Mouse (Mus musculus) neural tube, embryonic 12.5 days (tissue): ENCODE measurements around the gene Gm5941. TPM values are rescaled to one million over a fixed set of nuclear protein-coding genes. Genes with fewer than 3 reads are reported as not detected.
"Not testable (repeated sequence)": the region's sequence is repeated elsewhere in the genome, so short reads cannot be mapped to it uniquely, and the experiment has no call there.

ENCODE experiments used
- ATAC-seq: fragments of 200-750 bp; cut with Nextera tagmentation; 2 replicates; pipeline ENCODE4 v1.8.0; 2017; ENCODE audit warnings: low read depth, mild to moderate bottlenecking, moderate TSS enrichment, moderate library complexity; ENCODE audit not compliant: low FRiP score
- H3K27ac ChIP-seq: fragments of 300-500 bp; sonication (generic); 2 replicates; pipeline ENCODE4 v1.5.1; 2016
- H3K27me3 ChIP-seq: fragments of 300-500 bp; sonication (generic); replicated peaks from 2 replicates; pipeline ENCODE4 v1.6.1; 2016; ENCODE audit warnings: mild to moderate bottlenecking
- H3K36me3 ChIP-seq: fragments of 300-500 bp; sonication (generic); 2 replicates; pipeline ENCODE4 v1.6.1; 2016; ENCODE audit warnings: mild to moderate bottlenecking
- H3K4me1 ChIP-seq: fragments of 300-500 bp; sonication (generic); 2 replicates; pipeline ENCODE4 v1.6.1; 2016
- H3K4me2 ChIP-seq: fragments of 300-500 bp; sonication (generic); replicated peaks from 2 replicates; pipeline ENCODE4 v1.6.1; 2016; ENCODE audit warnings: mild to moderate bottlenecking
- H3K4me3 ChIP-seq: fragments of 300-500 bp; sonication (generic); 2 replicates; pipeline ENCODE4 v1.5.1; 2016
- H3K9ac ChIP-seq: fragments of 300-500 bp; sonication (generic); 2 replicates; pipeline ENCODE4 v1.6.1; 2016; ENCODE audit warnings: mild to moderate bottlenecking
- H3K9me3 ChIP-seq: fragments of 300-500 bp; sonication (generic); 2 replicates; pipeline ENCODE4 v1.6.1; 2016; ENCODE audit warnings: mild to moderate bottlenecking
- WGBS: fragments of 180-500 bp; shearing (Covaris S2); methylation state at CpG from one replicate; pipeline ENCODE4 v1.1.7; 2016; 5-methylcytosine and 5-hydroxymethylcytosine counted together
- polyA plus RNA-seq: library from polyadenylated mRNA; unstranded; fragments of >200 nt; fragmentation: Nextera tagmentation; extraction: Ambion mirVana; gene quantifications from 2 replicates; pipeline ENCODE4 v1.2.1, GENCODE M21; 2016

Gm5941 gene
- not detected in 2 replicates for polyA plus RNA-seq

GRCm38 (mm10) chrX:92489649-92490048 lies at the start of gene Gm5941:
Gene Gm5941, plus strand, starts transcription at chrX:92489949.
- H3K4me3 ChIP-seq, result not testable (repeated sequence)

GRCm38 (mm10) chrX:92460496-92460895 lies 29.3 kb upstream of the Gm5941 start:
- Histone ChIP-seq H3K27ac (no peak overlapping the region), H3K36me3 (no peaks in the 10 kb centered on the region), H3K4me1 (no peaks in the 10 kb centered on the region), H3K9me3 (no peaks in the 10 kb centered on the region), H3K4me2 (no peak overlapping the region), H3K27me3 (no peaks in the 10 kb centered on the region), H3K9ac (no peak overlapping the region), H3K4me3 (no peak overlapping the region)
- no peak for ATAC-seq
- 36% methylated on average over 3 of the region's 3 CpGs for WGBS

More at GRCm38 (mm10) chrX:92489649-92490048, at the start of gene Gm5941:
- not testable (repeated sequence) for H3K9me3 ChIP-seq, H3K27me3 ChIP-seq, H3K4me2 ChIP-seq, ATAC-seq, H3K36me3 ChIP-seq, H3K9ac ChIP-seq, H3K27ac ChIP-seq, H3K4me1 ChIP-seq
- 85% methylated on average over 4 of the region's 4 CpGs for WGBS

GRCm38 (mm10) chrX:92464773-92465172 lies 25.0 kb upstream of the Gm5941 start:
- Histone ChIP-seq H3K4me1 (no peaks in the 10 kb centered on the region), H3K9me3 (no peaks in the 10 kb centered on the region), H3K9ac (no peak overlapping the region), H3K4me2 (no peak overlapping the region), H3K27ac (no peak overlapping the region), H3K27me3 (no peaks in the 10 kb centered on the region), H3K36me3 (no peaks in the 10 kb centered on the region), H3K4me3 (no peak overlapping the region)
- WGBS, result 65% methylated on average over 4 of the region's 4 CpGs
- ATAC-seq, result no peak

- Histone ChIP-seq H3K9me3 (no peaks in the 10 kb centered on the region), H3K27ac (no peak overlapping the region), H3K27me3 (no peaks in the 10 kb centered on the region), H3K9ac (no peak overlapping the region), H3K4me3 (no peak overlapping the region), H3K36me3 (no peaks in the 10 kb centered on the region), H3K4me1 (no peaks in the 10 kb centered on the region), H3K4me2 (no peak overlapping the region)
- no peak for ATAC-seq
- 39% methylated on average over 1 of the region's 1 CpGs for WGBS
Observed at GRCm38 (mm10) chrX:92498254-92498653, 8.5 kb downstream of the Gm5941 start.

- no peaks in the 10 kb centered on the region for H3K36me3 ChIP-seq
- no peak overlapping the region for H3K4me3 ChIP-seq
- H3K9me3 ChIP-seq, result no peaks in the 10 kb centered on the region
- no peaks in the 10 kb centered on the region for H3K4me1 ChIP-seq
- H3K9ac ChIP-seq, result no peak overlapping the region
- WGBS, result 81% methylated on average over 1 of the region's 1 CpGs
- no peak for ATAC-seq
- no peak overlapping the region for H3K4me2 ChIP-seq
- no peaks in the 10 kb centered on the region for H3K27me3 ChIP-seq
- H3K27ac ChIP-seq, result no peak overlapping the region
Observed at GRCm38 (mm10) chrX:92527826-92528225, 38.1 kb downstream of the Gm5941 start.

Other genes with a start within 250 kb of the Gm5941 start
- not detected in 2 replicates for gene Mageb18, start 109.6 kb downstream of the Gm5941 start, polyA plus RNA-seq